Mouse (Mus musculus) CH12.LX (cell line): Measurements from ENCODE around the gene Zdhhc18. TPM values are rescaled to one million over a fixed set of nuclear protein-coding genes. Genes with fewer than 3 reads are reported as not detected.
A peak's percentile ranks its signal among the peaks of the same experiment; 100 is the strongest.

Experiments
- DNase-seq: peaks from one replicate; pipeline ENCODE4 v3.0.0-alpha.2; 2013; ENCODE audit errors: extremely low read depth
- H3K27ac ChIP-seq: 2 replicates; pipeline ENCODE4 v1.5.1; 2012; ENCODE audit warnings: low read depth, mild to moderate bottlenecking, control low read depth, moderate library complexity; ENCODE audit not compliant: insufficient read depth
- H3K27me3 ChIP-seq: replicated peaks from 2 replicates; pipeline ENCODE3; 2012; ENCODE audit warnings: inconsistent platforms
- H3K36me3 ChIP-seq, 2 experiments: replicated peaks in 1 of 2; 2 replicates each; pipeline versions ENCODE3 to v1.6.1; 2012; ENCODE audit warnings: inconsistent platforms in 1 of 2, low read length in 1 of 2, mild to moderate bottlenecking in 1 of 2, mixed read lengths in 1 of 2, moderate library complexity in 1 of 2; ENCODE audit not compliant: control insufficient read depth in 1 of 2, insufficient read depth in 1 of 2
- H3K4me1 ChIP-seq, 2 experiments: 2 replicates each; pipeline ENCODE4 v1.6.1; 2012; ENCODE audit warnings: inconsistent platforms in 1 of 2, moderate library complexity in 1 of 2; ENCODE audit not compliant: insufficient read depth in 2 of 2, control insufficient read depth in 1 of 2
- H3K4me2 ChIP-seq: 2 replicates; pipeline ENCODE4 v1.6.1; 2012; ENCODE audit warnings: low read depth, mild to moderate bottlenecking, control low read depth; ENCODE audit not compliant: poor library complexity, insufficient read depth, severe bottlenecking
- H3K4me3 ChIP-seq, 3 experiments: fragments of 150-350 bp in 1 of 3; sonication (generic) in 1 of 3; replicated peaks in 1 of 3; 2 replicates each; pipeline versions ENCODE3 to v1.5.1; 2011 to 2012; ENCODE audit warnings: low read depth in 2 of 3, low read length in 2 of 3, mild to moderate bottlenecking in 2 of 3, moderate library complexity in 2 of 3, control low read depth in 1 of 3, improper control_type of control experiment in 1 of 3, inconsistent platforms in 1 of 3, mixed read lengths in 1 of 3; ENCODE audit not compliant: poor library complexity in 1 of 3
- H3K79me2 ChIP-seq: replicated peaks from 2 replicates; pipeline ENCODE4 v1.6.1; 2012; ENCODE audit warnings: mild to moderate bottlenecking, moderate library complexity; ENCODE audit not compliant: control insufficient read depth, poor library complexity, insufficient read depth, severe bottlenecking; ENCODE audit errors: extremely low read depth
- H3K9ac ChIP-seq: 2 replicates; pipeline ENCODE4 v1.6.1; 2012; ENCODE audit warnings: low read depth, mild to moderate bottlenecking, control low read depth, moderate library complexity; ENCODE audit not compliant: insufficient read depth
- H3K9me3 ChIP-seq: replicated peaks from 2 replicates; pipeline ENCODE3; 2012; ENCODE audit warnings: low read length, inconsistent platforms, mixed read lengths
- BHLHE40 ChIP-seq: IDR thresholded peaks from 2 replicates; pipeline ENCODE4 v1.6.1; 2011; ENCODE audit warnings: mild to moderate bottlenecking, low read depth, low read length, improper control_type of control experiment
- CTCF ChIP-seq, 2 experiments: IDR thresholded peaks in 1 of 2; conservative IDR thresholded peaks in 1 of 2; 2 replicates each; pipeline ENCODE4 v1.5.1; 2011 to 2012; ENCODE audit warnings: low read depth in 2 of 2, low read length in 2 of 2, improper control_type of control experiment in 1 of 2, inconsistent platforms in 1 of 2, mild to moderate bottlenecking in 1 of 2, moderate library complexity in 1 of 2
- ELF1 ChIP-seq: IDR thresholded peaks from 2 replicates; pipeline ENCODE4 v1.6.1; 2014; ENCODE audit warnings: low read depth, mild to moderate bottlenecking, inconsistent platforms, low read length, improper control_type of control experiment
- ETS1 ChIP-seq: conservative IDR thresholded peaks from 2 replicates; pipeline ENCODE4 v1.6.1; 2012; ENCODE audit warnings: low read depth, mild to moderate bottlenecking, inconsistent platforms, low read length, improper control_type of control experiment, moderate library complexity
- JUND ChIP-seq: conservative IDR thresholded peaks from 2 replicates; pipeline ENCODE4 v1.6.1; 2011; ENCODE audit warnings: low read depth, low read length, improper control_type of control experiment
- MAFK ChIP-seq: IDR thresholded peaks from 2 replicates; pipeline ENCODE4 v1.6.1; 2011; ENCODE audit warnings: low read length, improper control_type of control experiment; ENCODE audit not compliant: insufficient replicate concordance
- MEF2A ChIP-seq: IDR thresholded peaks from 2 replicates; pipeline ENCODE4 v1.6.1; 2014; ENCODE audit warnings: low read depth, mild to moderate bottlenecking, inconsistent platforms, low read length, improper control_type of control experiment, borderline replicate concordance
- MXI1 ChIP-seq: IDR thresholded peaks from 2 replicates; pipeline ENCODE4 v1.6.1; 2011; ENCODE audit warnings: mild to moderate bottlenecking, low read depth, low read length, improper control_type of control experiment
- MYC ChIP-seq: IDR thresholded peaks from 2 replicates; pipeline ENCODE4 v1.6.1; 2011; ENCODE audit warnings: low read depth, mild to moderate bottlenecking, improper control_type of control experiment, low read length
- NELFE ChIP-seq: IDR thresholded peaks from 2 replicates; pipeline ENCODE4 v1.6.1; 2011; ENCODE audit warnings: low read depth, low read length, improper control_type of control experiment
- TCF12 ChIP-seq: IDR thresholded peaks from 2 replicates; pipeline ENCODE4 v1.6.1; 2014; ENCODE audit warnings: low read depth, mild to moderate bottlenecking, inconsistent platforms, low read length, improper control_type of control experiment
- USF1 ChIP-seq: IDR thresholded peaks from 2 replicates; pipeline ENCODE4 v1.6.1; 2014; ENCODE audit warnings: low read depth, mild to moderate bottlenecking, inconsistent platforms, low read length, improper control_type of control experiment
- ZKSCAN1 ChIP-seq: IDR thresholded peaks from 2 replicates; pipeline ENCODE4 v1.6.1; 2012; ENCODE audit warnings: low read depth, inconsistent platforms, low read length, improper control_type of control experiment, borderline replicate concordance
- dilution Hi-C: fragments of 300-500 bp; cut with MboI; formaldehyde crosslinking; loops from 2 replicates; pipeline ENCODE4 v1.14.3; 2020; ENCODE audit warnings: low sequenced_read_pairs; ENCODE audit not compliant: extremely low pct_unique_long_range_greater_than_20kb, extremely low pct_ligation_motif_present
- in situ Hi-C: fragments of 300-500 bp; cut with MboI; formaldehyde crosslinking; loops from 3 replicates; pipeline ENCODE4 v1.14.3; 2019; ENCODE audit warnings: low sequenced_read_pairs, low pct_ligation_motif_present, low pct_unique_long_range_greater_than_20kb, mixed read lengths
- polyA plus RNA-seq: library from polyadenylated mRNA; unstranded; fragments of >175 nt; gene quantifications from 2 replicates; pipeline ENCODE4 v1.2.1, GENCODE M21; 2012; ENCODE audit warnings: low read depth; ENCODE audit not compliant: insufficient read length
- total RNA-seq, 2 experiments: library from RNA; depleted of rRNA; stranded (reverse); fragments of 300-350 nt in 1 of 2; fragments of >200 nt in 1 of 2; gene quantifications; 2 replicates each; pipeline ENCODE4 v1.2.3; 2012 to 2014

Gene Zdhhc18
- total and polyA plus RNA-seq, 3 experiments, result 15.9 to 31.0 (median 24.3) TPM

GRCm38 (mm10) chr4:133620668-133621067, 29.3 kb downstream of the Zdhhc18 start:
- DNase-seq, result no peak
- Histone ChIP-seq H3K4me1 (peaks cover 30 to 65% of the 10 kb centered on the region in 2 experiments), H3K9ac (no peak overlapping the region), H3K27me3 (no peaks in the 10 kb centered on the region), H3K79me2 (no peaks in the 10 kb centered on the region), H3K9me3 (no peaks in the 10 kb centered on the region)
- in situ Hi-C loops, result no loop called here
- TF ChIP-seq NELFE, result no peak
- TF ChIP-seq USF1, result no peak
- no peak for TF ChIP-seq MYC
- no peak for TF ChIP-seq MEF2A
- TF ChIP-seq MXI1, result peak; percentile 29; the same call in 1 of the 2 replicates
- TF ChIP-seq JUND, result no peak
- TF ChIP-seq MAFK, result no peak
- TF ChIP-seq CTCF (conservative IDR thresholded peaks at IDR 0.05 in 1 of 2, IDR thresholded peaks at IDR 0.05 in 1 of 2; ENCODE audit: low read depth in 2 of 2, low read length in 2 of 2), result no peak
- TF ChIP-seq, all 38 proteins: peak for 1
- Histone ChIP-seq H3K4me2 (no peak overlapping the region; the same call in 1 of the 2 replicates), H3K27ac (peak overlapping the region; percentile 44), H3K4me3 (no peak overlapping the region), H3K36me3 (peaks cover 8 to 61% of the 10 kb centered on the region in 2 experiments)
- dilution Hi-C loops, result no loop called here

DNA sequence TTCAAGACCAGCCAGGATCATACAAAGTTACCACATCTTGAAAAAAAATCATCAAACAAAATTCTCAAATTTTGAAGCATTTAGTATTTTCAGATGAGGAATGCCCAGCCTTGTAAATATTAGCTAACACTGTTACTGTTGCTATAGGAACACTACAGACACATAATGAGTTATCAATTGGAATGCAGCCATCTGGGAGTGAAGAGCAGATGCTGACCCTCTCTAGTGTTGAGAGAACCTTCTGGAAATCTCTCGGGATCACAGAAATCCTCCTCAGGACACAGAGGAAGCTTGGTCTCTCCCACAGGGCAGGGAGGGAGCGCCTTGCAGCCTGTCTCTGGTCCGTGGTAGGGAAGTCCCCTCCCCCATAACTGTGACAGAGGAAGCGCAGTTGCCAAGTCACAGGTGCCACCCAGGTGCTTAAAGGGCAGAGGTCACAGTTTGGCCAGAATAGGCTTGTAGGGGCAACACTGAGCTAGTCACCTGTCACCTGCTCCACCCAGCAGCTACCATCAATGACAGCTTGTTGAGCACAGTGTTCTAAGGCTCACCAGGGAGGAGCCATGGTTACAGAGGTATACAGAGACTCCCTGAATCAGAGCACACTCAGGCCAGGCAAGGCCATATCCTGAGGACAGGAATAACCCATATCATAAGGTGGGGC, 30.3 kb downstream of the Zdhhc18 start:
- peaks cover 33 to 65% of the 10 kb centered on the region in 2 experiments for H3K4me1 ChIP-seq
- in situ Hi-C loops, result no loop called here
- no peak for DNase-seq
- H3K9me3 ChIP-seq, result no peaks in the 10 kb centered on the region
- no peak overlapping the region for H3K4me2 ChIP-seq
- 0 out of 2 replicates have a peak, but pooled peaks have one; percentile 13 for TF ChIP-seq ETS1
- peak; percentile 40; the same call in 1 of the 2 replicates for TF ChIP-seq BHLHE40
- no peak for TF ChIP-seq ELF1
- TF ChIP-seq TCF12, result peak; percentile 73; the same call in 1 of the 2 replicates
- no peak for TF ChIP-seq ZKSCAN1
- no peak overlapping the region for H3K4me3 ChIP-seq
- dilution Hi-C loops, result no loop called here
- H3K36me3 ChIP-seq, result peaks cover 10 to 62% of the 10 kb centered on the region in 2 experiments
- H3K27ac ChIP-seq, result 0 out of 2 replicates have a peak overlapping the region, but pooled peaks have one; percentile 11
- no peak overlapping the region for H3K9ac ChIP-seq
- no peaks in the 10 kb centered on the region for H3K27me3 ChIP-seq
- no peaks in the 10 kb centered on the region for H3K79me2 ChIP-seq
